In the genomic region with DNA sequence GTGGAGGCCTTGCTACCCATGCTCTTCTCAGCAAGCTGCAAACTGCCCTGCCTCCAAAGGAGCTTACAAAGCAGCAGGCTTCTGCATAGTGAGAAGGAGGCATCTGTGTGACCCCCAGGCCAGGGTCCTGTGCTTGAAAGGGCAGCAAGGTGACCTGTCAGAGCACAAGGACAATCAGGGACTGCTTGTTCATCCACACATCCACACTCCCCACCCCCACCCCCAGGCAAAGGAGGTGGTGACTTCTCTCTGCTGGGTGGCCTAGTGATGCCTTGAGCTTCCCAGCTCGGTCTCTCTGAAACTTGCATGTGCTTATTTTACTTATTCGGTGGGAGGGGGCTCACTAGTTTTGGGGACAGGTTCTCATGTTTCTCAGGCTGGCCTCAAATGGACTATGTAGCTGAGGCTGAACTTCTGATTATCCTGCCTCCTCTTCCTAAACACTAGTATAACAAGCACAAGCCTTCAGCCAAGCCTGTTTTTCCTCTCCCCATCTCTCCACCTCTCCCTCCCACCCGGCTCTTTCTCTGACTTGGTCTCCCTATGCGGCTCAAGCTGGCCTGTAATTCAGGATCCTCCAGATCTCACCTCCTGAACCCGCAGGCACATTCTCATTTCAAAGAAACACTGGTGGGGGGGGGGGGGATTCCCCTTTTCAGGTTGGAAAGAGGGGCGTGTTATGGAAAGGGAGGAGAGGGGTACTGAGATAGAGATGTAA, we compare ENCODE assay signal across 9 mouse cellular contexts. TPM values are rescaled to one million over a fixed set of nuclear protein-coding genes. Genes with fewer than 3 reads are reported as not detected.
DNase-seq lines count a peak whose midpoint lies in the region; ATAC-seq lines count a peak whose summit lies in the region.
"Had no signal": no experiment of that assay in that cellular context is flagged by ENCODE, and none has a peak within 500 bp of the region (broad histone marks: within the 10 kb centered on the region; RNA-seq: fewer than 3 reads in every experiment).

No protein-coding gene starts in this region.

- 10% methylated on average over 6 of the region's 6 CpGs for WGBS in heart, embryonic 12.5 days
- 1% methylated on average over 6 of the region's 6 CpGs for whole genome bisulfite sequencing in hindbrain, embryonic 11.5 days
- WGBS in intestine, embryonic 15.5 days = 28% methylated on average over 6 of the region's 6 CpGs

- no peak for ATAC-seq in heart, embryonic 12.5 days (ENCODE audit: insufficient number of reproducible peaks, low FRiP score)
- ATAC-seq in hindbrain, embryonic 11.5 days (ENCODE audit: low FRiP score) = peak; percentile 48
- no peak for ATAC-seq in intestine, embryonic 15.5 days

- peaks cover 19% of the 10 kb centered on the region for H3K4me1 ChIP-seq in heart, embryonic 12.5 days (replicated peaks)
- peaks cover 8% of the 10 kb centered on the region for H3K4me1 ChIP-seq in hindbrain, embryonic 11.5 days (replicated peaks; ENCODE audit: control insufficient read depth, insufficient read depth, low read length)
- peaks cover 12% of the 10 kb centered on the region; the same call in 1 of the 2 replicates for H3K4me1 ChIP-seq in intestine, embryonic 15.5 days (replicated peaks)

- no peak overlapping the region for H3K9ac ChIP-seq in heart, embryonic 12.5 days
- H3K9ac ChIP-seq in hindbrain, embryonic 11.5 days (ENCODE audit: low read depth, low read length) = peak overlapping the region; percentile 31; the same call in 1 of the 2 replicates
- H3K9ac ChIP-seq in intestine, embryonic 15.5 days = no peak overlapping the region

- no peaks in the 10 kb centered on the region for H3K36me3 ChIP-seq in heart, embryonic 12.5 days
- no peaks in the 10 kb centered on the region for H3K36me3 ChIP-seq in hindbrain, embryonic 11.5 days (ENCODE audit: control insufficient read depth, insufficient read depth, low read length)
- H3K36me3 ChIP-seq in intestine, embryonic 15.5 days = no peaks in the 10 kb centered on the region

- no peak overlapping the region for H3K4me3 ChIP-seq in heart, embryonic 12.5 days
- no peak overlapping the region for H3K4me3 ChIP-seq in hindbrain, embryonic 11.5 days (ENCODE audit: low read depth, low read length)
- H3K4me3 ChIP-seq in intestine, embryonic 15.5 days (replicated peaks) = no peak overlapping the region

- DNase-seq in heart, adult 9 months (ENCODE audit: low spot score in 2 of 2) = no peak
- peak; percentile 47 for DNase-seq in embryo, embryonic 11 days
- peak; percentile 45 for DNase-seq in hindbrain, embryonic 11.5 days (ENCODE audit: low spot score)
- DNase-seq in neural tube, embryonic 10.5 days (ENCODE audit: extremely low spot score, low spot score) = peak; percentile 38
- DNase-seq in thymus, postnatal 0 days (ENCODE audit: low spot score) = no peak
- DNase-seq in gastrocnemius, postnatal 25 days = no peak

- no peak overlapping the region for H3K27ac ChIP-seq in heart, embryonic 12.5 days (ENCODE audit: poor library complexity, severe bottlenecking)
- peak overlapping the region; percentile 62 for H3K27ac ChIP-seq in hindbrain, embryonic 11.5 days (ENCODE audit: low read depth, low read length)
- H3K27ac ChIP-seq in intestine, embryonic 15.5 days = no peak overlapping the region

- peak overlapping the region; percentile 58; the same call in 1 of the 2 replicates for H3K4me2 ChIP-seq in heart, embryonic 12.5 days
- no peak overlapping the region for H3K4me2 ChIP-seq in hindbrain, embryonic 11.5 days (replicated peaks; ENCODE audit: low read depth, low read length)
- no peak overlapping the region for H3K4me2 ChIP-seq in intestine, embryonic 15.5 days (replicated peaks)

- H3K9me3 ChIP-seq in heart, embryonic 12.5 days (replicated peaks) = no peaks in the 10 kb centered on the region
- no peaks in the 10 kb centered on the region for H3K9me3 ChIP-seq in hindbrain, embryonic 11.5 days (ENCODE audit: control insufficient read depth, low read length)
- no peaks in the 10 kb centered on the region for H3K9me3 ChIP-seq in intestine, embryonic 15.5 days

- H3K27me3 ChIP-seq in heart, embryonic 12.5 days (replicated peaks) = peaks cover 5% of the 10 kb centered on the region
- H3K27me3 ChIP-seq in hindbrain, embryonic 11.5 days (ENCODE audit: control insufficient read depth, insufficient read depth, low read length) = no peaks in the 10 kb centered on the region
- no peaks in the 10 kb centered on the region for H3K27me3 ChIP-seq in intestine, embryonic 15.5 days (replicated peaks)

RNA-seq across cellular contexts. Expression of a gene that starts 56.4 kb away (rescaled TPM):
- polyA plus RNA-seq in heart, embryonic 12.5 days (2016; fragmentation: Nextera tagmentation; extraction: Ambion mirVana) = 6.3 and 6.5 TPM in 2 replicates
- polyA plus RNA-seq in hindbrain, embryonic 11.5 days (2014; fragmentation: Nextera tagmentation; extraction: Ambion mirVana) = 63.4 and 64.4 TPM in 2 replicates
- polyA plus RNA-seq in thymus, postnatal 0 days (2015; fragmentation: Nextera tagmentation; extraction: Ambion mirVana) = 1.7 TPM in 2 replicates
- 1 to 10 TPM; 5.5 to 5.8 TPM for total RNA-seq in gastrocnemius, postnatal 25 days (2021)
- 39.0 and 42.7 TPM in 2 replicates for polyA plus RNA-seq in intestine, embryonic 15.5 days (2015; fragmentation: Nextera tagmentation; extraction: Ambion mirVana)

RNA-seq across cellular contexts. Expression of a gene that starts 60.0 kb away (rescaled TPM):
- 1.2 and 1.8 TPM in 2 replicates for polyA plus RNA-seq in heart, embryonic 12.5 days (2016; fragmentation: Nextera tagmentation; extraction: Ambion mirVana)
- 3.9 and 6.0 TPM in 2 replicates for polyA plus RNA-seq in hindbrain, embryonic 11.5 days (2014; fragmentation: Nextera tagmentation; extraction: Ambion mirVana)
- not detected in 2 replicates for polyA plus RNA-seq in thymus, postnatal 0 days (2015; fragmentation: Nextera tagmentation; extraction: Ambion mirVana)
- 1 to 10 TPM; 1.3 to 2.4 TPM for total RNA-seq in gastrocnemius, postnatal 25 days (2021)
- 3.5 and 4.3 TPM in 2 replicates for polyA plus RNA-seq in intestine, embryonic 15.5 days (2015; fragmentation: Nextera tagmentation; extraction: Ambion mirVana)
- total RNA-seq: hematopoietic stem cell, adult 5-6 weeks had no signal

Comparison
In these comparisons a context has a peak if more than half of its experiments do, and no peak if none do; other contexts are left out.
1. DNase-seq: peak in embryo, embryonic 11 days (single experiment), hindbrain, embryonic 11.5 days (single experiment) and neural tube, embryonic 10.5 days (single experiment); none in heart, adult 9 months (0 of 2), thymus, postnatal 0 days (single experiment) and gastrocnemius, postnatal 25 days (single experiment).